Mouse (Mus musculus): ENCODE data around the gene Krt25. TPM values are rescaled to one million over a fixed set of nuclear protein-coding genes. Genes with fewer than 3 reads are reported as not detected.
A peak's percentile ranks its signal among the peaks of the same experiment; 100 is the strongest.

The Krt25 gene
- polyA plus RNA-seq (2012; fragmentation: generic; extraction: Trizol) = not detected
- long read RNA-seq, experiment 1 = 0 reads
- long read RNA-seq, experiment 2 = 0 reads

DNA sequence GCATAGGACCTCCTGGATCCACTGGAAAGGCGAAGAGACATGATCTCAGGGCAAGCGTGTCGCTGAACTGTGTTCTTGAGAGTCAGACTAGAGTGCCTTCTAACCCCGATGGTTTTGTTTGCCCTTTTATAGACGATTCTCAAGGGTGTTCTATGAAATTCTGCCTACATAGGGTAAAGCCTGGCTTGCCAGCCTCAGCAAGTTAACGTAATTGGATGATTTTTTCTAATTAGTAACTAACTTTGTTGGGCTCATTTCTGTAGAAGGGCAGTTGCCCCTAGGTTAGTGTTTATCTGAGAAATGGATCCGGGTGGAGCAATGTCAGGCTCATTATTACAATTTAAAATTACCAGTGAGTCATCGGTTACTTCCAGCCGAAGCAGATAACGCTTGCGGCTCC, at the start of gene Krt25:
Krt25 (minus strand) TSS at position 101 of the 400 bp plus-strand sequence.
- H3ac ChIP-seq (ENCODE audit: control insufficient read depth, insufficient read length, low read depth) = no peak within 1 kb of the TSS
- H3K79me2 ChIP-seq (ENCODE audit: control insufficient read depth, insufficient read depth) = no peaks in the 10 kb centered on the region
- H3K4me3 ChIP-seq (ENCODE audit: insufficient read depth, poor library complexity, severe bottlenecking) = no peak within 1 kb of the TSS
- no peaks in the 10 kb centered on the region for H3K79me3 ChIP-seq (ENCODE audit: low read depth)
- H3K36me3 ChIP-seq (ENCODE audit: control insufficient read depth, insufficient read depth) = no peaks in the 10 kb centered on the region
- no peak for TF ChIP-seq MAX (IDR thresholded peaks at IDR 0.05)
- TF ChIP-seq MYOG (IDR thresholded peaks at IDR 0.05; ENCODE audit: control insufficient read depth, extremely low read depth, insufficient read length) = no peak
- TF ChIP-seq MYOD1 (IDR thresholded peaks at IDR 0.05; ENCODE audit: control insufficient read depth, insufficient read length, low read depth) = no peak
- no peak for TF ChIP-seq USF1 (IDR thresholded peaks at IDR 0.05; ENCODE audit: low read depth)
- TF ChIP-seq CEBPB (IDR thresholded peaks at IDR 0.05; ENCODE audit: low read depth) = no peak
- TF ChIP-seq CTCF (IDR thresholded peaks at IDR 0.05; ENCODE audit: control insufficient read depth, insufficient read depth, insufficient read length) = no peak
- no peak for TF ChIP-seq FOSL1 (IDR thresholded peaks at IDR 0.05; ENCODE audit: insufficient read depth, low read length, poor library complexity, severe bottlenecking)
- peaks cover 36% of the 10 kb centered on the region for H3K27me3 ChIP-seq (ENCODE audit: control insufficient read depth, insufficient read depth, insufficient read length)

DNA sequence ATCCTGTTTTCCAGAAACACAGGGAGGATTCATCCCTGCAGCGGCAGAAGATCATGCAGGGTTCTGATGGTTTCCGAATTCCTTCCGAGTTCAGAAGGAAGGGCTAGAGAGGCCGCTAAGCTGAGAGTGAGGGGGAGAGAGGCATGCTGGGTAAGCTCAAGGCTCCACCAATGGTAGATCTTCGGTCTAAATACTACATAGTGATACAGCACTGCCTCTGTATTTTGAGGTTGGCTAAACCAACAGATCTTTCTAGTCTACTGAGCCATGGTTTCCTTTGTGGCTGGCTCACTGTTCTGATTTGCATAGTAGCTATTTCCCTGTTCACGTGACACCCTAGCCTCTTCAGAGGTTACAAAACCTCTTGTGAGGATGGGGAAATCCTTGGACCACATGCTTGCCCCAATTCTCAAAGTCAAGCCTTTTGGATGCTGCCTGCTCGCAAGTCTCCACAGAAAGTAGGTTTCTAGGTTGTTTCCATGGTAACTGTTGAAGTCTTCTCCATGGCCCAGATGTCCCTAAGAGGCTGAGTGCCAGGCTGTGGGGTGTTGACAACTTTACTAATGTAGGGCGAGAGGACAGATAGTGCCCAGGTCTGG, 47.2 kb upstream of the Krt25 start:
- Histone ChIP-seq H3ac (ENCODE audit: control insufficient read depth, insufficient read length, low read depth) (no peak overlapping the region), H3K27me3 (ENCODE audit: control insufficient read depth, insufficient read depth, insufficient read length) (peaks cover 34% of the 10 kb centered on the region), H3K79me2 (ENCODE audit: control insufficient read depth, insufficient read depth) (no peaks in the 10 kb centered on the region), H3K36me3 (ENCODE audit: control insufficient read depth, insufficient read depth) (no peaks in the 10 kb centered on the region), H3K4me3 (ENCODE audit: insufficient read depth, poor library complexity, severe bottlenecking) (no peak overlapping the region), H3K79me3 (ENCODE audit: low read depth) (no peaks in the 10 kb centered on the region)
- TF ChIP-seq MYOD1 (IDR thresholded peaks at IDR 0.05; ENCODE audit: control insufficient read depth, insufficient read length, low read depth) = no peak
- TF ChIP-seq USF1 (IDR thresholded peaks at IDR 0.05; ENCODE audit: low read depth) = no peak
- no peak for TF ChIP-seq FOSL1 (IDR thresholded peaks at IDR 0.05; ENCODE audit: insufficient read depth, low read length, poor library complexity, severe bottlenecking)
- no peak for TF ChIP-seq CEBPB (IDR thresholded peaks at IDR 0.05; ENCODE audit: low read depth)
- TF ChIP-seq CTCF (IDR thresholded peaks at IDR 0.05; ENCODE audit: control insufficient read depth, insufficient read depth, insufficient read length) = no peak
- no peak for TF ChIP-seq MAX (IDR thresholded peaks at IDR 0.05)

DNA sequence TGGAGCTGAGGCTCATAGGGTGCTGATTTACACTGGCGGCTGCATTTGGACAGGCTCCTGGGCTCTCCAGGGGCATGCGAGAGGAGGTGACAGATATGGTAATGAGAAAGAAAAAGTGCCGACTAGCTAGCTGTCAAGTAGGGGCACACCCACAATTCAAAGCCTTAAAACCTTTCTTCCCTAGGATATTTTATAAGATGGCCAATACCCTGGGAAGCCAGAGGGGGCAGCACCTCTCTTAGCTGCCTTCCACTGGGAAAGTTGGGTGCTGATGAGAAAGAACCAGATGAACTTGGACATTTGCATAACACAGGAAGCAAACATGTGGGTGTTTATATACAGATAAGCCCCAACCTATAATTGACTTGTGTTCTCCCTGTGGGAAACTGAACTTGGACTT, 46.5 kb upstream of the Krt25 start:
- no peak overlapping the region for H3K4me3 ChIP-seq (ENCODE audit: insufficient read depth, poor library complexity, severe bottlenecking)
- H3K36me3 ChIP-seq (ENCODE audit: control insufficient read depth, insufficient read depth) = no peaks in the 10 kb centered on the region
- no peak for TF ChIP-seq CTCF (IDR thresholded peaks at IDR 0.05; ENCODE audit: control insufficient read depth, insufficient read depth, insufficient read length)
- TF ChIP-seq FOSL1 (IDR thresholded peaks at IDR 0.05; ENCODE audit: insufficient read depth, low read length, poor library complexity, severe bottlenecking) = no peak
- TF ChIP-seq MYOG (IDR thresholded peaks at IDR 0.05; ENCODE audit: control insufficient read depth, extremely low read depth, insufficient read length) = no peak
- no peak for TF ChIP-seq MYOD1 (IDR thresholded peaks at IDR 0.05; ENCODE audit: control insufficient read depth, insufficient read length, low read depth)
- TF ChIP-seq CEBPB (IDR thresholded peaks at IDR 0.05; ENCODE audit: low read depth) = no peak
- TF ChIP-seq MAX (IDR thresholded peaks at IDR 0.05) = no peak
- no peak for TF ChIP-seq USF1 (IDR thresholded peaks at IDR 0.05; ENCODE audit: low read depth)
- no peak overlapping the region for H3ac ChIP-seq (ENCODE audit: control insufficient read depth, insufficient read length, low read depth)
- peaks cover 27% of the 10 kb centered on the region for H3K27me3 ChIP-seq (ENCODE audit: control insufficient read depth, insufficient read depth, insufficient read length)
- H3K79me3 ChIP-seq (ENCODE audit: low read depth) = no peaks in the 10 kb centered on the region
- H3K79me2 ChIP-seq (ENCODE audit: control insufficient read depth, insufficient read depth) = no peaks in the 10 kb centered on the region

DNA sequence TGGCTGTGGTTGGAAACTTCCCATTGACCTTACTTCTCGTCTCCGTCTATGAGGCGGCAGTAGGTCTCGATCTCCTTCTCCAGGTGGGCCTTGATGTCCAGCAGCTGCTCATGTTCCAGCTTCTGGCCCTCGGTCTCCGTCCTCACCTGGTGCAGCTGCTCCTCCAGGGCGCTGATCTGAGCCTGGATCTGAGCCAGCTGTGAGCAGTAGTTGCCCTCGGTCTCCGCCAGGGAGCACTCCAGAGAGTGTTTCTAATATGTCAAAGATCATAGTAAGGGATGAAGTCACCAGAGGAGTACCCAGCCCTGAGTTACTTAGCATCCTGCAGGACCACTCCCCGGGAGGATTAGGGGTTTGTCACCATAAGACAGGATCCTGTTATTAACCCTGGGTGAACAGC, 44.0 kb upstream of the Krt25 start:
- H3ac ChIP-seq (ENCODE audit: control insufficient read depth, insufficient read length, low read depth) = no peak overlapping the region
- H3K36me3 ChIP-seq (ENCODE audit: control insufficient read depth, insufficient read depth) = no peaks in the 10 kb centered on the region
- H3K79me2 ChIP-seq (ENCODE audit: control insufficient read depth, insufficient read depth) = no peaks in the 10 kb centered on the region
- peaks cover 11% of the 10 kb centered on the region for H3K27me3 ChIP-seq (ENCODE audit: control insufficient read depth, insufficient read depth, insufficient read length)
- no peak overlapping the region for H3K4me3 ChIP-seq (ENCODE audit: insufficient read depth, poor library complexity, severe bottlenecking)
- H3K79me3 ChIP-seq (ENCODE audit: low read depth) = no peaks in the 10 kb centered on the region
- TF ChIP-seq USF1 (IDR thresholded peaks at IDR 0.05; ENCODE audit: low read depth) (no peak), MYOD1 (IDR thresholded peaks at IDR 0.05; ENCODE audit: control insufficient read depth, insufficient read length, low read depth) (no peak), CTCF (IDR thresholded peaks at IDR 0.05; ENCODE audit: control insufficient read depth, insufficient read depth, insufficient read length) (no peak), CEBPB (IDR thresholded peaks at IDR 0.05; ENCODE audit: low read depth) (no peak), FOSL1 (IDR thresholded peaks at IDR 0.05; ENCODE audit: insufficient read depth, low read length, poor library complexity, severe bottlenecking) (no peak), MAX (IDR thresholded peaks at IDR 0.05) (no peak), MYOG (IDR thresholded peaks at IDR 0.05; ENCODE audit: control insufficient read depth, extremely low read depth, insufficient read length) (no peak)

DNA sequence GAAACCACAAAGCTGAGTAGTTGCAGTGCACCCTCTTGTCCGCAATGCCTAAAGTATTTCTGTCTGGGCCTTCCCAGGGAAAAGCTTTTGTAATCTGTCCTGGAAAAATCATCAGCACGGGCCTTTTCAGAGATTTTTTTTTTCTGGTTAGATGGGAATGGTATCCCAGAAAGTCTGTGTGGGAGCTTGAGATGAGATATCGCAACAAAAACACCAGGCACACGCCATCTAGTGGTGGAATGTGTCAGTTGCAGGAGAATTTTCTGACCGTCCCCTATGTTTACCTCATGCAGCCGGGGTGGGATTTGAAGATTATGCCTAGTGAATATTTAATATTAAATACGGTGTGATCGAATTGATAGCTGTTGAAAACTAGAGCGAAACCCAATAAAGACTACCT, 41.7 kb upstream of the Krt25 start:
- Histone ChIP-seq H3K79me2 (ENCODE audit: control insufficient read depth, insufficient read depth) (no peaks in the 10 kb centered on the region), H3K79me3 (ENCODE audit: low read depth) (no peaks in the 10 kb centered on the region), H3K36me3 (ENCODE audit: control insufficient read depth, insufficient read depth) (no peaks in the 10 kb centered on the region), H3K27me3 (ENCODE audit: control insufficient read depth, insufficient read depth, insufficient read length) (peaks cover 7% of the 10 kb centered on the region), H3ac (ENCODE audit: control insufficient read depth, insufficient read length, low read depth) (no peak overlapping the region), H3K4me3 (ENCODE audit: insufficient read depth, poor library complexity, severe bottlenecking) (no peak overlapping the region)
- TF ChIP-seq CTCF (IDR thresholded peaks at IDR 0.05; ENCODE audit: control insufficient read depth, insufficient read depth, insufficient read length) (peak; percentile 35), MAX (IDR thresholded peaks at IDR 0.05) (no peak), MYOG (IDR thresholded peaks at IDR 0.05; ENCODE audit: control insufficient read depth, extremely low read depth, insufficient read length) (no peak)

DNA sequence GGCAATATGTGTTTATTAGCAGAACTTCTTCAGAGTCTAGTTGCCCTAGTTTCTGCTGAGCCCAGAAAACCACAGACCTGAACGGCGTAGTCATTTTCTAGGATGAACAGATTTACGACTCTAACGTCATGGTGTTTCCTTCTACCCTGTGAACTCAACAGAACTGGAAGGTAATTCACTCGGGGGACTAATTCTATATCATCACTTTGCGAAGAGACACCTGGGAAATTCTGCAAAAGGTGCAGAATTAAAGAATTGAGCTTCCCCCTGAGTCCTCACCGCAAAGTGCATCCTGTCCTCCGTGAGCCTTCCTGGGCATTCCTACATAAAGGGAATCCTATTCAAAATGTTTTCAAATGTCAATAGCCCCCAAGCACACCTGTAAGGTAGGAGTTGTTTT, 38.7 kb upstream of the Krt25 start:
- H3K27me3 ChIP-seq (ENCODE audit: control insufficient read depth, insufficient read depth, insufficient read length) = peaks cover 18% of the 10 kb centered on the region

More for the DNA sequence above, 38.7 kb upstream of the Krt25 start:
- no peak overlapping the region for H3K4me3 ChIP-seq (ENCODE audit: insufficient read depth, poor library complexity, severe bottlenecking)
- no peaks in the 10 kb centered on the region for H3K36me3 ChIP-seq (ENCODE audit: control insufficient read depth, insufficient read depth)
- no peak for TF ChIP-seq MYOD1 (IDR thresholded peaks at IDR 0.05; ENCODE audit: control insufficient read depth, insufficient read length, low read depth)
- no peak for TF ChIP-seq CTCF (IDR thresholded peaks at IDR 0.05; ENCODE audit: control insufficient read depth, insufficient read depth, insufficient read length)
- TF ChIP-seq MYOG (IDR thresholded peaks at IDR 0.05; ENCODE audit: control insufficient read depth, extremely low read depth, insufficient read length) = no peak
- TF ChIP-seq FOSL1 (IDR thresholded peaks at IDR 0.05; ENCODE audit: insufficient read depth, low read length, poor library complexity, severe bottlenecking) = no peak
- TF ChIP-seq MAX (IDR thresholded peaks at IDR 0.05) = no peak
- TF ChIP-seq USF1 (IDR thresholded peaks at IDR 0.05; ENCODE audit: low read depth) = no peak
- no peak for TF ChIP-seq CEBPB (IDR thresholded peaks at IDR 0.05; ENCODE audit: low read depth)
- H3K79me2 ChIP-seq (ENCODE audit: control insufficient read depth, insufficient read depth) = no peaks in the 10 kb centered on the region
- no peak overlapping the region for H3ac ChIP-seq (ENCODE audit: control insufficient read depth, insufficient read length, low read depth)
- no peaks in the 10 kb centered on the region for H3K79me3 ChIP-seq (ENCODE audit: low read depth)
